Mouse (Mus musculus): ENCODE data around the gene Klhl2. TPM values are rescaled to one million over a fixed set of nuclear protein-coding genes. Genes with fewer than 3 reads are reported as not detected.

Klhl2 gene
- polyA plus RNA-seq, 1 experiment: 2.5 TPM

GRCm38 (mm10) chr8:64723206-64723605 is 126.6 kb downstream of the Klhl2 start:
- H3K4me3 ChIP-seq (ENCODE audit: control insufficient read depth, low read depth, low read length): no peak overlapping the region
- TF ChIP-seq POLR2A (IDR thresholded peaks at IDR 0.05; ENCODE audit: control insufficient read depth, low read depth, low read length) (no peak), CTCF (IDR thresholded peaks at IDR 0.05; ENCODE audit: control insufficient read depth, insufficient read depth, insufficient replicate concordance, low read depth, low read length) (no peak)
- H3K4me1 ChIP-seq (ENCODE audit: control insufficient read depth, insufficient read depth, low read length): no peaks in the 10 kb centered on the region
- no peaks in the 10 kb centered on the region for H3K27me3 ChIP-seq (ENCODE audit: control insufficient read depth, insufficient read depth, low read length)
- H3K36me3 ChIP-seq (ENCODE audit: control insufficient read depth, insufficient read depth, low read length): no peaks in the 10 kb centered on the region; the same call in 1 of the 2 replicates
- no peak overlapping the region for H3K27ac ChIP-seq (ENCODE audit: control insufficient read depth, insufficient read depth, low read depth, low read length)

- no peak overlapping the region for H3K4me3 ChIP-seq (ENCODE audit: control insufficient read depth, low read depth, low read length)
- H3K4me1 ChIP-seq (ENCODE audit: control insufficient read depth, insufficient read depth, low read length): no peaks in the 10 kb centered on the region
- TF ChIP-seq CTCF (IDR thresholded peaks at IDR 0.05; ENCODE audit: control insufficient read depth, insufficient read depth, insufficient replicate concordance, low read depth, low read length) (no peak; the same call in 1 of the 2 replicates), POLR2A (IDR thresholded peaks at IDR 0.05; ENCODE audit: control insufficient read depth, low read depth, low read length) (no peak)
- H3K27ac ChIP-seq (ENCODE audit: control insufficient read depth, insufficient read depth, low read depth, low read length): no peak overlapping the region
- H3K36me3 ChIP-seq (ENCODE audit: control insufficient read depth, insufficient read depth, low read length): no peaks in the 10 kb centered on the region
- H3K27me3 ChIP-seq (ENCODE audit: control insufficient read depth, insufficient read depth, low read length): no peaks in the 10 kb centered on the region
Measured at GRCm38 (mm10) chr8:64717868-64718267, 131.9 kb downstream of the Klhl2 start.

GRCm38 (mm10) chr8:64712499-64712898 is 137.3 kb downstream of the Klhl2 start:
- Histone ChIP-seq H3K27me3 (ENCODE audit: control insufficient read depth, insufficient read depth, low read length) (no peaks in the 10 kb centered on the region), H3K27ac (ENCODE audit: control insufficient read depth, insufficient read depth, low read depth, low read length) (no peak overlapping the region), H3K4me3 (ENCODE audit: control insufficient read depth, low read depth, low read length) (no peak overlapping the region; the same call in 1 of the 2 replicates), H3K36me3 (ENCODE audit: control insufficient read depth, insufficient read depth, low read length) (no peaks in the 10 kb centered on the region), H3K4me1 (ENCODE audit: control insufficient read depth, insufficient read depth, low read length) (peaks cover 3% of the 10 kb centered on the region; the same call in 1 of the 2 replicates)
- TF ChIP-seq POLR2A (IDR thresholded peaks at IDR 0.05; ENCODE audit: control insufficient read depth, low read depth, low read length) (no peak), CTCF (IDR thresholded peaks at IDR 0.05; ENCODE audit: control insufficient read depth, insufficient read depth, insufficient replicate concordance, low read depth, low read length) (no peak)

GRCm38 (mm10) chr8:64711544-64711943 is 138.3 kb downstream of the Klhl2 start:
- Histone ChIP-seq H3K27me3 (ENCODE audit: control insufficient read depth, insufficient read depth, low read length) (no peaks in the 10 kb centered on the region), H3K4me1 (ENCODE audit: control insufficient read depth, insufficient read depth, low read length) (peaks cover 3% of the 10 kb centered on the region; the same call in 1 of the 2 replicates), H3K4me3 (ENCODE audit: control insufficient read depth, low read depth, low read length) (no peak overlapping the region), H3K27ac (ENCODE audit: control insufficient read depth, insufficient read depth, low read depth, low read length) (no peak overlapping the region), H3K36me3 (ENCODE audit: control insufficient read depth, insufficient read depth, low read length) (no peaks in the 10 kb centered on the region)
- no peak for TF ChIP-seq POLR2A (IDR thresholded peaks at IDR 0.05; ENCODE audit: control insufficient read depth, low read depth, low read length)
- TF ChIP-seq CTCF (IDR thresholded peaks at IDR 0.05; ENCODE audit: control insufficient read depth, insufficient read depth, insufficient replicate concordance, low read depth, low read length): no peak

- no peak overlapping the region for H3K4me3 ChIP-seq (ENCODE audit: control insufficient read depth, low read depth, low read length)
- no peaks in the 10 kb centered on the region for H3K27me3 ChIP-seq (ENCODE audit: control insufficient read depth, insufficient read depth, low read length)
- no peak overlapping the region for H3K27ac ChIP-seq (ENCODE audit: control insufficient read depth, insufficient read depth, low read depth, low read length)
- peaks cover 2% of the 10 kb centered on the region; the same call in 1 of the 2 replicates for H3K4me1 ChIP-seq (ENCODE audit: control insufficient read depth, insufficient read depth, low read length)
- H3K36me3 ChIP-seq (ENCODE audit: control insufficient read depth, insufficient read depth, low read length): no peaks in the 10 kb centered on the region
- TF ChIP-seq CTCF (IDR thresholded peaks at IDR 0.05; ENCODE audit: control insufficient read depth, insufficient read depth, insufficient replicate concordance, low read depth, low read length): no peak
Measured at GRCm38 (mm10) chr8:64707481-64707880, 142.3 kb downstream of the Klhl2 start.

- TF ChIP-seq POLR2A (IDR thresholded peaks at IDR 0.05; ENCODE audit: control insufficient read depth, low read depth, low read length): no peak
- TF ChIP-seq CTCF (IDR thresholded peaks at IDR 0.05; ENCODE audit: control insufficient read depth, insufficient read depth, insufficient replicate concordance, low read depth, low read length): no peak
- no peaks in the 10 kb centered on the region for H3K36me3 ChIP-seq (ENCODE audit: control insufficient read depth, insufficient read depth, low read length)
- no peak overlapping the region for H3K27ac ChIP-seq (ENCODE audit: control insufficient read depth, insufficient read depth, low read depth, low read length)
- H3K4me3 ChIP-seq (ENCODE audit: control insufficient read depth, low read depth, low read length): no peak overlapping the region
- H3K27me3 ChIP-seq (ENCODE audit: control insufficient read depth, insufficient read depth, low read length): no peaks in the 10 kb centered on the region
- no peaks in the 10 kb centered on the region for H3K4me1 ChIP-seq (ENCODE audit: control insufficient read depth, insufficient read depth, low read length)
Measured at GRCm38 (mm10) chr8:64703191-64703590, 146.6 kb downstream of the Klhl2 start.

GRCm38 (mm10) chr8:64692651-64693201 is 157.1 kb downstream of the Klhl2 start, which contains the start of gene Cpe:
Gene Cpe (minus strand): TSS chr8:64693054.
- H3K27ac ChIP-seq (ENCODE audit: control insufficient read depth, insufficient read depth, low read depth, low read length): peak within 1 kb of the TSS; percentile 30; the same call in 1 of the 2 replicates
- no peak for TF ChIP-seq POLR2A (IDR thresholded peaks at IDR 0.05; ENCODE audit: control insufficient read depth, low read depth, low read length)
- peak; percentile 52; the same call in 1 of the 2 replicates for TF ChIP-seq CTCF (IDR thresholded peaks at IDR 0.05; ENCODE audit: control insufficient read depth, insufficient read depth, insufficient replicate concordance, low read depth, low read length)
- peaks cover 6% of the 10 kb centered on the region for H3K4me1 ChIP-seq (ENCODE audit: control insufficient read depth, insufficient read depth, low read length)
- H3K36me3 ChIP-seq (ENCODE audit: control insufficient read depth, insufficient read depth, low read length): no peaks in the 10 kb centered on the region
- peak within 1 kb of the TSS; percentile 82 for H3K4me3 ChIP-seq (ENCODE audit: control insufficient read depth, low read depth, low read length)
- H3K27me3 ChIP-seq (ENCODE audit: control insufficient read depth, insufficient read depth, low read length): no peaks in the 10 kb centered on the region

All from testis, adult 2 months (tissue).